Mouse (Mus musculus) myocyte (in vitro differentiated cells): Measurements from ENCODE around the gene Abca7. TPM values are rescaled to one million over a fixed set of nuclear protein-coding genes. Genes with fewer than 3 reads are reported as not detected.

Experiments used
- H3K27me3 ChIP-seq: one replicate; pipeline ENCODE4 v1.6.1; 2011; ENCODE audit not compliant: control insufficient read depth, insufficient read depth, insufficient read length
- H3K36me3 ChIP-seq: one replicate; pipeline ENCODE4 v1.6.1; 2011; ENCODE audit not compliant: control insufficient read depth, insufficient read depth
- H3K4me2 ChIP-seq: one replicate; pipeline ENCODE4 v1.6.1; 2011; ENCODE audit warnings: low read depth, control low read depth
- H3K4me3 ChIP-seq: one replicate; pipeline ENCODE4 v1.5.1; 2011; ENCODE audit warnings: mild to moderate bottlenecking, control low read depth, moderate library complexity
- H3K79me2 ChIP-seq: one replicate; pipeline ENCODE4 v1.6.1; 2011; ENCODE audit not compliant: control insufficient read depth, insufficient read depth
- H3ac ChIP-seq: one replicate; pipeline ENCODE4 v1.6.1; 2011; ENCODE audit not compliant: control insufficient read depth, insufficient read length
- CEBPB ChIP-seq: IDR thresholded peaks from 2 replicates; pipeline ENCODE4 v1.6.1; 2011; ENCODE audit warnings: mild to moderate bottlenecking, moderate library complexity; ENCODE audit not compliant: poor library complexity, insufficient read depth, severe bottlenecking
- E2F4 ChIP-seq: IDR thresholded peaks from one replicate; pipeline ENCODE4 v1.6.1; 2011; ENCODE audit warnings: mild to moderate bottlenecking, control low read depth, moderate library complexity; ENCODE audit not compliant: insufficient read depth
- MAX ChIP-seq: IDR thresholded peaks from one replicate; pipeline ENCODE4 v1.6.1; 2011; ENCODE audit warnings: low read depth, mild to moderate bottlenecking, control low read depth
- MYOD1 ChIP-seq, 3 experiments: IDR thresholded peaks; one replicate each; pipeline ENCODE4 v1.6.1; 2011; ENCODE audit warnings: control low read depth in 2 of 3, low read depth in 2 of 3, mild to moderate bottlenecking in 2 of 3, moderate library complexity in 1 of 3; ENCODE audit not compliant: insufficient read length in 2 of 3, control insufficient read depth in 1 of 3
- MYOG ChIP-seq, 3 experiments: IDR thresholded peaks; one replicate each; pipeline ENCODE4 v1.6.1; 2011; ENCODE audit warnings: control low read depth in 2 of 3, low read depth in 2 of 3, mild to moderate bottlenecking in 2 of 3; ENCODE audit not compliant: insufficient read length in 2 of 3, control insufficient read depth in 1 of 3, insufficient read depth in 1 of 3
- POLR2A ChIP-seq: IDR thresholded peaks from one replicate; pipeline ENCODE4 v1.6.1; 2011; ENCODE audit warnings: low read depth, mild to moderate bottlenecking, control low read depth, moderate library complexity; ENCODE audit not compliant: insufficient read length
- POLR2AphosphoS2 ChIP-seq: IDR thresholded peaks from one replicate; pipeline ENCODE4 v1.6.1; 2011; ENCODE audit warnings: low read depth, control low read depth; ENCODE audit not compliant: insufficient read length
- REST ChIP-seq: IDR thresholded peaks from one replicate; pipeline ENCODE4 v1.6.1; 2011; ENCODE audit warnings: mild to moderate bottlenecking, control low read depth, moderate library complexity; ENCODE audit not compliant: insufficient read depth, insufficient read length
- SRF ChIP-seq: IDR thresholded peaks from one replicate; pipeline ENCODE4 v1.6.1; 2011; ENCODE audit warnings: low read depth; ENCODE audit not compliant: control insufficient read depth, insufficient read length
- TCF12 ChIP-seq: IDR thresholded peaks from one replicate; pipeline ENCODE4 v1.6.1; 2011; ENCODE audit warnings: mild to moderate bottlenecking, control low read depth; ENCODE audit not compliant: poor library complexity, insufficient read depth, severe bottlenecking
- TCF3 ChIP-seq: IDR thresholded peaks from one replicate; pipeline ENCODE4 v1.6.1; 2011; ENCODE audit warnings: low read depth, control low read depth; ENCODE audit not compliant: insufficient read length
- USF1 ChIP-seq: IDR thresholded peaks from one replicate; pipeline ENCODE4 v1.6.1; 2011; ENCODE audit warnings: low read depth, mild to moderate bottlenecking, control low read depth, moderate library complexity
- polyA plus RNA-seq: library from polyadenylated mRNA; unstranded; fragments of >200 nt; fragmentation: generic; extraction: Trizol; gene quantifications from one replicate; pipeline ENCODE4 v1.2.1, GENCODE M21; 2012; ENCODE audit warnings: missing spikeins

Abca7 gene
- polyA plus RNA-seq, 1 experiment: 15.6 TPM

DNA sequence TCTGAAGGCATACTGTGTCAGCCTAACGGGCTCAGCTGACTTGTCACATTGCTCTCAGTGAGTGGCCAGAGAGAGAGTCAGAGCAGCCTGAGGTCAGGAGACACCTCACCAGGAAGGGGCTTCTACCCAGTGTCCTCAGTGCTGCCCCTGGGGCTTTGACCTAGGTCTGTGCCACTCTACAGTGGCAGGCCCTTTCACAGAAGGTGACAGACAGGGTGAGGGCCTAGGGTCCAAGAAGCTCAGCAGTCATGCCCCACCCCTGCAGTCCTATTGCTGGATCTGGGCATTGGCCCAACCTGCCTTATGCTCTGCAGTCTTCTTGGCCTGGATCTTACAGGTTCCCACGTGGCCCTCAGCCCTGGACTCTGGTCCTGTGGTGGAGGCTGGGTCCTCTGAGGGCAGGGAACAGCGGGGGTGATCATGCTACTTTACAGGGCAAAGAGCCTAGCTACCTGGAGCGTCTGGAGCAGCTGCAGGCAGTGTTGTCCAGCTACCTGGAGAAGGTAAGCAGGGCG lies 29.4 kb upstream of the Abca7 start:
- no peak overlapping the region for H3ac ChIP-seq
- H3K36me3 ChIP-seq: peaks cover 4% of the 10 kb centered on the region
- no peak overlapping the region for H3K4me3 ChIP-seq
- TF ChIP-seq POLR2AphosphoS2 (no peak), MAX (no peak), SRF (no peak), TCF3 (no peak), POLR2A (no peak), MYOD1 (IDR thresholded peaks at IDR 0.05; ENCODE audit: control insufficient read depth in 1 of 3, insufficient read length in 2 of 3, low read depth in 2 of 3) (no peak), E2F4 (no peak), MYOG (IDR thresholded peaks at IDR 0.05; ENCODE audit: control insufficient read depth in 1 of 3, insufficient read depth in 1 of 3, insufficient read length in 2 of 3, low read depth in 2 of 3) (no peak), REST (no peak), CEBPB (no peak), USF1 (no peak), TCF12 (no peak)
- H3K4me2 ChIP-seq: no peak overlapping the region
- peaks cover 8% of the 10 kb centered on the region for H3K27me3 ChIP-seq
- no peaks in the 10 kb centered on the region for H3K79me2 ChIP-seq

DNA sequence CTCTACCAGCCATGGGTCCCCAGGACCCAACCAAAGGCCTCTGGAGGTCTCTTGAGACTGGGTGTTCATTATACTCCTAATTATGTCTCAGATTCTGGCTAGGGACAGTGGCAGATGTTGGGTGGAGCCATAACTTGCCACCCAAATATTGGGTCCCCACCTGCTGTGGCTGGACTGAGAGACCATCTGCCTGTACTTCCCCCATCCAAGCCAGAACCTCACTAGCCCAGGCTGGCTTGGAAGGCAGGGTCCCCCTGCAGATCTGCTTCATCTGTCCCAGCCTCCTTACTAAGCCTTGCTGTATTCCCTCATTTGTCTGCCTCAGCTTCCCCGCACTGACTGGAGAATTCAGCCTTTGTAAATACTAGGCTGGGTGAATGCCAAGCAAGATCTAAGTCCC lies 28.1 kb upstream of the Abca7 start:
- TF ChIP-seq REST (no peak), MYOD1 (IDR thresholded peaks at IDR 0.05; ENCODE audit: control insufficient read depth in 1 of 3, insufficient read length in 2 of 3, low read depth in 2 of 3) (peak in 1 of 3 experiments; percentile 24)
- no peak overlapping the region for H3K4me2 ChIP-seq
- H3K79me2 ChIP-seq: no peaks in the 10 kb centered on the region
- no peak overlapping the region for H3ac ChIP-seq
- H3K27me3 ChIP-seq: peaks cover 8% of the 10 kb centered on the region
- H3K36me3 ChIP-seq: peaks cover 4% of the 10 kb centered on the region
- no peak overlapping the region for H3K4me3 ChIP-seq

DNA sequence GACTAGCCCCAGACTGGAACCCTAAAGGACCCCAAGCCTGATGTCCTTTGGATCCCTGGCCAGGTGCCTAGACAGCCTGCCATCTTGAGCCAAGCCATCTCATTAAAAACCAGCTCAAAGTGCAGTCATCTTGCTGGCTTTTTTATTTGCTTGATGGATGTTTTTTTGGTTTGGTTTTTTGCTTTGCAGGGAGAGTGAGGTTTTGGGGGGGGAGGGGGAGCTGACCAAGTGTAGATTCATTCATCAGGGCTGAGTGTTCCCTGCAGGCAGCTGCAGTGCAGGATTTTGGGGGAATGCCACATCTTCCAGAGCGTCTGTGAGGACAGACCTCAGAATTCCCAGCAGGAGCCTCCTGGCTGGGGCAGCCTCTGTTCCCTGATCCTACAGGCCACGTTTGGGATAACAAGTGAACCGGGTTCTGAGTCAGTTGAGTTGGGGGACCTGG lies 27.1 kb upstream of the Abca7 start:
- Histone ChIP-seq H3K27me3 (peaks cover 8% of the 10 kb centered on the region), H3ac (no peak overlapping the region), H3K4me2 (no peak overlapping the region), H3K4me3 (no peak overlapping the region), H3K79me2 (no peaks in the 10 kb centered on the region), H3K36me3 (peaks cover 4% of the 10 kb centered on the region)
- TF ChIP-seq MYOD1 (IDR thresholded peaks at IDR 0.05; ENCODE audit: control insufficient read depth in 1 of 3, insufficient read length in 2 of 3, low read depth in 2 of 3) (peak in 1 of 3 experiments; percentile 21), REST (no peak), MAX (no peak), MYOG (IDR thresholded peaks at IDR 0.05; ENCODE audit: control insufficient read depth in 1 of 3, insufficient read depth in 1 of 3, insufficient read length in 2 of 3, low read depth in 2 of 3) (peak in 1 of 3 experiments; percentile 36), SRF (no peak), CEBPB (no peak), POLR2A (no peak), USF1 (no peak), POLR2AphosphoS2 (no peak), TCF12 (no peak), TCF3 (no peak)

DNA sequence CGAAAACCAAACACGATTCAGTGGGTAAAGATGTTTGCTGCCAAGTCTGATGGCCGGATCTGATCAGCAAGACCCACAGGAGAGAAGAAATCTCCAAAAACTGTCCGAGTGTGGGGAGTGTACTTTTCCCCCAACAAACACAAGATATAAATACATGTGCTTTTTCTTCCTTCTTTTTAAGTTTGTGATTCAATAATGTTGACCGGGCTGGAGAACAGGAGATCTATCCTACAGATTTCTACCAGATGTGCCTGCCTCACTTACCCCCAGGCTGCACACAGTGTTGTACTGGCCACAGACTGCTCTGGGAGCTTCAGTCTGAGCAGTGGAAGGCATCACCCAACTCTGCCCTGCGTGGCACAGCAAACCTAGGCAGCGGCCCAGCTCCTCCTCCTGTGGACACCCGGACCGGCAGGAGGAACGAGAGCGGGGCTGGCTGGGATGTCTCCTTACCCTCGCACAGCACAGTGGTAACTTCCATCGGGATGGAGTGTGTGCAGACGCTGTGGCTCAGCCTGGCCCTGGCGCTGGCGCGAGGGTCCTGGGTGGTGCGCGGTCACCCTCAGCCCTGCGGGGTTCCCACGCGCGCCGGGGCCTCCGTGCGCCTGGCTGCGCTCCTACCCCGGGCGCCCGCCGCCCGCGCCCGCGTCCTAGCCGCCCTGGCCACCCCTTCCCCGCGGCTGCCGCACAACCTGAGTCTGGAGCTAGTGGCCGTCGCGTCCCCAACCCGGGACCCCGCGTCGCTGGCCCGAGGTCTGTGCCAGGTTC lies 25.7 kb upstream of the Abca7 start, which contains the start of gene Grin3b:
TSS of gene Grin3b (plus strand) at position 301 of the 768 bp plus-strand sequence.
- no peak within 1 kb of the TSS for H3K4me2 ChIP-seq
- no peak within 1 kb of the TSS for H3K4me3 ChIP-seq
- H3K36me3 ChIP-seq: peaks cover 4% of the 10 kb centered on the region
- no peak for TF ChIP-seq REST
- peak; percentile 64 for TF ChIP-seq POLR2AphosphoS2
- peaks cover 8% of the 10 kb centered on the region for H3K27me3 ChIP-seq
- no peak within 1 kb of the TSS for H3ac ChIP-seq
- no peaks in the 10 kb centered on the region for H3K79me2 ChIP-seq

DNA sequence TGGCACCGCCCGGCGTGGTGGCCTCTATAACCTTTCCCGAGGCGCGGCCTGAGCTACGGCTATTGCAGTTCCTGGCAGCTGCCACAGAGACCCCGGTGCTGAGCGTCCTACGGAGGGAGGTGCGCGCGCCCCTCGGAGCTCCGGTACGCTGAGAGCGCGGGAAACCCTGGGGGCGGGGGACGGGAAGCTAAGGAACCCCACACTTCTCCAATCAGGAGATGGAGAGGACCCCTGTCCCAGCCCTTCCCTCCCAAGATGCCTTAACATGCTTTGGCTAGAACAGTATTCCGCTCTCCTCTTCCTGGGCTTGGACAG lies 25.2 kb upstream of the Abca7 start:
- H3K79me2 ChIP-seq: no peaks in the 10 kb centered on the region
- H3K4me2 ChIP-seq: no peak overlapping the region
- no peak overlapping the region for H3K4me3 ChIP-seq
- H3K36me3 ChIP-seq: peaks cover 4% of the 10 kb centered on the region
- TF ChIP-seq TCF12 (no peak), MYOG (IDR thresholded peaks at IDR 0.05; ENCODE audit: control insufficient read depth in 1 of 3, insufficient read depth in 1 of 3, insufficient read length in 2 of 3, low read depth in 2 of 3) (no peak)
- no peak overlapping the region for H3ac ChIP-seq
- H3K27me3 ChIP-seq: peaks cover 8% of the 10 kb centered on the region

DNA sequence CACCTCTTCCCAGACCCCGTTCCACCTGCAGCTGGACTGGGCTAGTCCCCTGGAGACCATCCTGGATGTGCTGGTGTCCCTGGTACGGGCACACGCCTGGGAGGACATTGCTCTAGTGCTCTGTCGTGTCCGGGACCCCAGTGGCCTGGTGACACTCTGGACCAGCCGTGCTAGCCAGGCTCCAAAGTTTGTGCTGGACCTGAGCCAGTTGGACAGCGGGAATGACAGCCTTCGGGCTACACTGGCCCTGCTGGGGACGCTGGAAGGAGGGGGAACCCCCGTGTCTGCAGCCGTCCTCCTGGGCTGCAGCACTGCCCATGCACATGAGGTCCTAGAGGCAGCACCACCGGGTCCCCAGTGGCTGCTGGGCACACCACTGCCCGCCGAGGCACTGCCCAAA lies 23.5 kb upstream of the Abca7 start:
- H3K4me3 ChIP-seq: no peak overlapping the region
- H3ac ChIP-seq: no peak overlapping the region
- no peaks in the 10 kb centered on the region for H3K36me3 ChIP-seq
- H3K79me2 ChIP-seq: no peaks in the 10 kb centered on the region
- peaks cover 8% of the 10 kb centered on the region for H3K27me3 ChIP-seq
- H3K4me2 ChIP-seq: no peak overlapping the region
- no peak for TF ChIP-seq POLR2A
- TF ChIP-seq MAX: no peak
- no peak for TF ChIP-seq POLR2AphosphoS2
- no peak for TF ChIP-seq CEBPB
- no peak for TF ChIP-seq USF1
- TF ChIP-seq REST: no peak
- no peak for TF ChIP-seq E2F4
- no peak for TF ChIP-seq TCF3
- no peak for TF ChIP-seq MYOD1 (IDR thresholded peaks at IDR 0.05; ENCODE audit: control insufficient read depth in 1 of 3, insufficient read length in 2 of 3, low read depth in 2 of 3)
- TF ChIP-seq MYOG (IDR thresholded peaks at IDR 0.05; ENCODE audit: control insufficient read depth in 1 of 3, insufficient read depth in 1 of 3, insufficient read length in 2 of 3, low read depth in 2 of 3): no peak
